Mouse (Mus musculus): ENCODE data around the gene Mrgpre.
A peak's percentile ranks its signal among the peaks of the same experiment; 100 is the strongest.

Mrgpre gene

GRCm38 (mm10) chr7:143739511-143740461 lies 44.5 kb downstream of the Mrgpre start:
- peak; percentile 85 for DNase-seq (ENCODE audit: low read depth)

GRCm38 (mm10) chr7:143738601-143739006 lies 45.7 kb downstream of the Mrgpre start:
- peak; percentile 42 for DNase-seq (ENCODE audit: low read depth)

- no peak for DNase-seq (ENCODE audit: low read depth)
These were observed 46.1 kb downstream of the Mrgpre start for GRCm38 (mm10) chr7:143738194-143738593.

- no peak for DNase-seq (ENCODE audit: low read depth)
These were observed 50.6 kb downstream of the Mrgpre start for GRCm38 (mm10) chr7:143733746-143734145.

- DNase-seq (ENCODE audit: low read depth), result no peak
These were observed 54.4 kb downstream of the Mrgpre start for GRCm38 (mm10) chr7:143729886-143730285.
